Mouse (Mus musculus) C2C12 (cell line): ENCODE results near the gene Pard3.

Source experiments
- CEBPB ChIP-seq: IDR thresholded peaks from one replicate; pipeline ENCODE4 v1.6.1; 2011; ENCODE audit warnings: low read depth, mild to moderate bottlenecking, control low read depth, moderate library complexity
- CTCF ChIP-seq: IDR thresholded peaks from one replicate; pipeline ENCODE4 v1.5.1; 2011; ENCODE audit not compliant: control insufficient read depth, insufficient read depth, insufficient read length
- FOSL1 ChIP-seq: IDR thresholded peaks from one replicate; pipeline ENCODE4 v1.8.0; 2011; ENCODE audit warnings: mild to moderate bottlenecking, low read length; ENCODE audit not compliant: poor library complexity, insufficient read depth, severe bottlenecking
- MAX ChIP-seq: IDR thresholded peaks from one replicate; pipeline ENCODE4 v1.6.1; 2011; ENCODE audit warnings: mild to moderate bottlenecking, control low read depth
- MYOG ChIP-seq: IDR thresholded peaks from one replicate; pipeline ENCODE4 v1.6.1; 2011; ENCODE audit not compliant: control insufficient read depth, insufficient read length; ENCODE audit errors: extremely low read depth
- USF1 ChIP-seq: IDR thresholded peaks from one replicate; pipeline ENCODE4 v1.6.1; 2011; ENCODE audit warnings: low read depth, mild to moderate bottlenecking, control low read depth, moderate library complexity

GRCm38 (mm10) chr8:127123391-127123790 is 59.7 kb downstream of the Pard3 start:
- TF ChIP-seq CTCF (no peak), USF1 (no peak), MAX (no peak), FOSL1 (no peak), MYOG (no peak), CEBPB (no peak)
